Mouse (Mus musculus) hindbrain, embryonic 14.5 days (tissue): ENCODE data around the gene Cers1. TPM values are rescaled to one million over a fixed set of nuclear protein-coding genes. Genes with fewer than 3 reads are reported as not detected.
A peak's percentile ranks its signal among the peaks of the same experiment; 100 is the strongest.

ENCODE experiments used
- ATAC-seq: fragments of 200-750 bp; cut with Nextera tagmentation; 2 replicates; pipeline ENCODE4 v1.8.0; 2017; ENCODE audit warnings: moderate number of reproducible peaks, mild to moderate bottlenecking, moderate TSS enrichment, moderate library complexity; ENCODE audit not compliant: low FRiP score
- DNase-seq: peaks from one replicate; pipeline ENCODE4 v3.0.0-alpha.2; 2015; ENCODE audit warnings: low spot score
- H3K27ac ChIP-seq: fragments of 300-500 bp; sonication (generic); 2 replicates; pipeline ENCODE4 v1.5.1; 2014; ENCODE audit warnings: mild to moderate bottlenecking, moderate library complexity
- H3K27me3 ChIP-seq: fragments of 300-500 bp; sonication (generic); 2 replicates; pipeline ENCODE4 v1.6.1; 2014; ENCODE audit warnings: mild to moderate bottlenecking, low read length, mixed read lengths; ENCODE audit not compliant: control insufficient read depth, insufficient read depth
- H3K36me3 ChIP-seq: fragments of 300-500 bp; sonication (generic); replicated peaks from 2 replicates; pipeline ENCODE4 v1.6.1; 2014; ENCODE audit not compliant: control insufficient read depth, insufficient read depth
- H3K4me1 ChIP-seq: fragments of 300-500 bp; sonication (generic); replicated peaks from 2 replicates; pipeline ENCODE4 v1.6.1; 2014; ENCODE audit warnings: antibody characterized with exemption, low read length, mixed read lengths; ENCODE audit not compliant: control insufficient read depth, insufficient read depth
- H3K4me2 ChIP-seq: fragments of 300-500 bp; sonication (generic); replicated peaks from 2 replicates; pipeline ENCODE4 v1.6.1; 2014; ENCODE audit warnings: mild to moderate bottlenecking, moderate library complexity
- H3K4me3 ChIP-seq: fragments of 300-500 bp; sonication (generic); replicated peaks from 2 replicates; pipeline ENCODE4 v1.5.1; 2014; ENCODE audit warnings: mild to moderate bottlenecking, low read length
- H3K9ac ChIP-seq: fragments of 300-500 bp; sonication (generic); 2 replicates; pipeline ENCODE4 v1.6.1; 2014
- H3K9me3 ChIP-seq: fragments of 300-500 bp; sonication (generic); 2 replicates; pipeline ENCODE4 v1.6.1; 2016; ENCODE audit warnings: low read length; ENCODE audit not compliant: control insufficient read depth
- WGBS: fragments of 180-500 bp; shearing (Covaris S2); extraction: QIAGEN DNeasy Blood & Tissue Kit; methylation state at CpG from one replicate; pipeline ENCODE4 v1.1.7; 2014; 5-methylcytosine and 5-hydroxymethylcytosine counted together
- polyA plus RNA-seq: library from polyadenylated mRNA; unstranded; fragments of >200 nt; fragmentation: Nextera tagmentation; extraction: Ambion mirVana; gene quantifications from 2 replicates; pipeline ENCODE4 v1.2.1, GENCODE M21; 2014

Gene Cers1
- 42.9 TPM in 2 replicates for polyA plus RNA-seq

DNA sequence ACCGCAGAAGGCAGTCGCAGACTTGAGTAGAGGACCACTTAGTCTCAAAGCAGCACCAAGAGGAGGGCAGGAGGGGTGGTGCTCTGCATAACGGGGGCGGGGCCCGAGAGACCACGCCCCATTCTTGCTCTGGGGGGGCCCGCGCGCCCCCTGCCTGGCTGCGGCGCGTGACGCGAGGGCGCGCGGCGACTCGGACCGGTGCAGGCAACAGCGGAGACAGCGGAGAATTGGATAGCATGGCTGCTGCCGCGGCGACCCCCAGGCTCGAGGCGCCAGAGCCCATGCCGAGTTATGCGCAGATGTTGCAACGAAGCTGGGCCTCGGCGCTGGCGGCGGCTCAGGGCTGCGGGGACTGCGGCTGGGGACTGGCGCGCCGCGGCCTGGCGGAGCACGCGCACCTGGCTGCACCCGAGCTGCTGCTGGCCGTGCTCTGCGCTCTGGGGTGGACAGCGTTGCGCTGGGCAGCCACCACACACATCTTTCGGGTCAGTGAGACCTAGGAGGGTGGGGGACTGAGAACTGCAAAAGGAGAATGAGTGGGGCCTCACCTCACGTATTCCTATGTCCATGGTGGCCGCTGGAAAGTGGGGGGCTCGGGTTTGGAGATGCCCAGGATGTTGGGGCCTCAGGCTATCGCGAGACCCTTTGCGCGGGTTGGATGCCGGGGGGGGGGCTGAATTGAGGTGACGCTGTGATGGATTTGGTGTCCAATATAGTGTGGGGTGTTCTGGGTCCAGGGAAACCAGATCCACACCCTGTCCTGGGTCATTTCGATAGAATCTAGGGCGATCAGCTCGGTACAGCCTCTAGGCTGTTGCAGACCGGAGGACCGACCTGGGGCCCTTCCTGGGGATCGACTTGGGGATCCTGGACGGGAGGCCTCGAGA is at the start of gene Cers1:
Gene Cers1 (plus strand): TSS at position 152 of the 887 bp plus-strand sequence.
- no peaks in the 10 kb centered on the region for H3K9me3 ChIP-seq
- peak within 1 kb of the TSS; percentile 78 for H3K4me2 ChIP-seq
- WGBS: under 1% methylated on average over 63 of the region's 66 CpGs
- peaks cover 23% of the 10 kb centered on the region for H3K4me1 ChIP-seq
- peak within 1 kb of the TSS; percentile 89 for H3K27ac ChIP-seq
- H3K27me3 ChIP-seq: no peaks in the 10 kb centered on the region
- H3K4me3 ChIP-seq: peak within 1 kb of the TSS; percentile 56
- DNase-seq (peak; percentile 81), ATAC-seq (peak; percentile 66)
- peak within 1 kb of the TSS; percentile 86 for H3K9ac ChIP-seq
- peaks cover 51% of the 10 kb centered on the region for H3K36me3 ChIP-seq

GRCm38 (mm10) chr8:70267674-70268073 is 47.9 kb upstream of the Cers1 start:
- Histone ChIP-seq H3K9me3 (no peaks in the 10 kb centered on the region), H3K4me3 (no peak overlapping the region), H3K36me3 (peaks cover 42% of the 10 kb centered on the region), H3K27me3 (no peaks in the 10 kb centered on the region), H3K4me2 (no peak overlapping the region), H3K9ac (no peak overlapping the region), H3K4me1 (no peaks in the 10 kb centered on the region), H3K27ac (no peak overlapping the region)
- 83% methylated on average over 3 of the region's 3 CpGs for WGBS
- ATAC-seq: no peak
- DNase-seq: no peak

DNA sequence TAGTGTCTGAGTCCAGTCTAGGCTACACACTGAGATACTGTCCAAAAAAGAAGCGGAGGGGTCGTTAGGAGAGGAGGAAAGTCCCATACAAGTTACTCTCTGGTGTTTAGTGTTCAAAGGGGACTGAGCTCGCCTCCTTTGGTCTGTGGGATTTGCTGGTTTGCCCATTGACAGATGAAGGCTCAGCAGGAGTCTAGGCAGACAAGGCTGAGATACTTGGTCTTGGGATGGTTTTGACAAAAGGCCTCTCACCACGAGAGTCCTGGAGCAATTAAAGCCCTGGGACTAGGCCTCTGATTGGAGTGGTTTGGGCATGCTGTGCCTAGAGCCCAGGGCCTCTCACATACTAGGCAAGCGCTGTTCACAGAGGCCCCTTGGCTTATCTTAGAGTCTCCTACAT is 47.3 kb upstream of the Cers1 start:
- Histone ChIP-seq H3K4me3 (no peak overlapping the region), H3K9ac (no peak overlapping the region), H3K36me3 (peaks cover 36% of the 10 kb centered on the region), H3K4me2 (no peak overlapping the region), H3K4me1 (no peaks in the 10 kb centered on the region), H3K27ac (no peak overlapping the region), H3K27me3 (no peaks in the 10 kb centered on the region), H3K9me3 (no peaks in the 10 kb centered on the region)
- ATAC-seq (no peak), DNase-seq (no peak)
- WGBS: 56% methylated on average over 5 of the region's 5 CpGs

- no peaks in the 10 kb centered on the region for H3K27me3 ChIP-seq
- ATAC-seq: no peak
- DNase-seq: peak; percentile 29
- H3K9me3 ChIP-seq: no peaks in the 10 kb centered on the region
- peaks cover 29% of the 10 kb centered on the region for H3K36me3 ChIP-seq
- H3K4me3 ChIP-seq: no peak overlapping the region
- no peak overlapping the region for H3K9ac ChIP-seq
- WGBS: 66% methylated on average over 11 of the region's 11 CpGs
- H3K27ac ChIP-seq: no peak overlapping the region
- no peak overlapping the region for H3K4me2 ChIP-seq
- H3K4me1 ChIP-seq: no peaks in the 10 kb centered on the region
Observed at GRCm38 (mm10) chr8:70268799-70269565, 46.6 kb upstream of the Cers1 start.

GRCm38 (mm10) chr8:70272949-70273348 is 42.6 kb upstream of the Cers1 start:
- Histone ChIP-seq H3K9ac (no peak overlapping the region), H3K4me2 (no peak overlapping the region), H3K27ac (no peak overlapping the region), H3K4me3 (no peak overlapping the region), H3K4me1 (no peaks in the 10 kb centered on the region), H3K9me3 (no peaks in the 10 kb centered on the region), H3K27me3 (no peaks in the 10 kb centered on the region), H3K36me3 (no peaks in the 10 kb centered on the region)
- DNase-seq: no peak
- WGBS: 64% methylated on average over 3 of the region's 3 CpGs
- no peak for ATAC-seq

- ATAC-seq (no peak), DNase-seq (no peak)
- Histone ChIP-seq H3K9ac (no peak overlapping the region), H3K36me3 (no peaks in the 10 kb centered on the region), H3K27ac (no peak overlapping the region), H3K27me3 (no peaks in the 10 kb centered on the region), H3K4me2 (no peak overlapping the region), H3K4me3 (no peak overlapping the region), H3K4me1 (no peaks in the 10 kb centered on the region), H3K9me3 (no peaks in the 10 kb centered on the region)
Observed at GRCm38 (mm10) chr8:70274350-70274749, 41.2 kb upstream of the Cers1 start.

DNA sequence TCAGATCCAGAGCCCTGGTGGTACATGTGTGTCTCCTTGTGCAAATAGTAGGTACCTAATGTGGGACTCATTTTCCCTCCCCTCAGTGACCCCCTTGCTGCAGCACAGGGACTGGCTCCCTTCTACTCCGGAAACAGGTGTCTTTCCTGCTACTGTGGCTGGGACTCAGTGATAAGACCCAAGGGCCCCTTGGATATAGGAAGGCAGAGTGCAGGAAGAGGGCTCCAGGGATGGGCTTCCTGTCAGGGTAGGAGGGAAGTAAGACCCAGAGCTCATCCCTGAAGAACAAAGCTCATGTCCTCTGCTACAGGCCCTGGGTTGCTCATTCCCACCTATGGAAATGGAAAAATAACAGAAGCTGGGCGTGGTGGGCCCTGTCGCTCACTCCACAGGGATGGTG is 39.1 kb upstream of the Cers1 start:
- Histone ChIP-seq H3K36me3 (no peaks in the 10 kb centered on the region), H3K27ac (no peak overlapping the region), H3K4me2 (no peak overlapping the region), H3K4me3 (no peak overlapping the region), H3K4me1 (no peaks in the 10 kb centered on the region), H3K27me3 (no peaks in the 10 kb centered on the region), H3K9me3 (no peaks in the 10 kb centered on the region), H3K9ac (no peak overlapping the region)
- no peak for ATAC-seq
- 87% methylated on average over 3 of the region's 3 CpGs for WGBS
- no peak for DNase-seq

DNA sequence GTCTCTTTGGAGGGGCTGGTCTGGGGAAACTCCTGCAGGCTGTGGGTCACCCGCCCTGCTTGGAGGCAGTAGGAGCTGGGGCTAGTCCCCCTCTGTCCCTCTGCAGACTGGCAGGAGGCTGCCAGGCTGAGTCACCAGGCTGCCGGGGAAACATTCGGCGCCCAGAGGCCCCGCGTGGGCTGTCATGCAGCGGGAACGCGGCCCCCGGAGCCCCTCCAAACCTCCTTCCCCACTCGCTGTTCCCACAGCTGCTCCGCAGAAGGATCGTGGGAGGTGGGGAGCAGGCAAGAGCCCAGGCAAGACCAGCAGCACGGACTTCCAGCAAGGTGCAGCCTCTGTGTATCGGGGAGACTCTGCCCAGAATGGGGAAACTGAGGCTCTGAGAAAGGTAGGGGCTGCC is 37.4 kb upstream of the Cers1 start:
- WGBS: 53% methylated on average over 15 of the region's 15 CpGs
- no peaks in the 10 kb centered on the region for H3K9me3 ChIP-seq
- ATAC-seq: no peak
- H3K4me2 ChIP-seq: no peak overlapping the region
- H3K36me3 ChIP-seq: no peaks in the 10 kb centered on the region
- 0 out of 2 replicates have a peak, but pooled peaks cover 6% of the 10 kb centered on the region for H3K4me1 ChIP-seq
- no peak overlapping the region for H3K9ac ChIP-seq
- no peaks in the 10 kb centered on the region for H3K27me3 ChIP-seq
- no peak overlapping the region for H3K27ac ChIP-seq
- DNase-seq: no peak
- H3K4me3 ChIP-seq: no peak overlapping the region

DNA sequence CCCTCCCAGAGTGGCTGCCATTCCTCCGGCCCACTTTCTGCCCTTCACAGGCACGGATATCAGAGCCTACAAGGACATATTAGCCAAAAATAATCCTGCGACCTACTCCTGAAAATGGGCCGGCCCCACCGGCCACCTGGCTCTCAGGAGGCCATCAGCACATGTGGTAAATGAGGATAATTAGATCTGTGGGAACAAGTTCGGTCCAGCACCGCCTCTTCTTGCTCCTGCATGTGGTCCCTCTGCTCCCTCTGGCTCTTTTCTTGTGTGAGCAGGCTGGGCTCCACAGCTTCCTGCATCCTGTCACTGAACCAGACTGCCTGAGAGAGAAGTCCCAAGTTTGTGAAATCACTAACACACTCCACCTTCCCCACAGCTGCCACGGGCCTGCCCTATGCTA is 36.3 kb upstream of the Cers1 start:
- 73% methylated on average over 8 of the region's 8 CpGs for WGBS
- Histone ChIP-seq H3K27ac (no peak overlapping the region), H3K9me3 (no peaks in the 10 kb centered on the region), H3K4me1 (0 out of 2 replicates have a peak, but pooled peaks cover 6% of the 10 kb centered on the region), H3K4me3 (no peak overlapping the region), H3K36me3 (no peaks in the 10 kb centered on the region), H3K27me3 (no peaks in the 10 kb centered on the region), H3K4me2 (no peak overlapping the region), H3K9ac (no peak overlapping the region)
- DNase-seq (no peak), ATAC-seq (no peak)
